Mouse (Mus musculus) limb, embryonic 14.5 days (tissue): ENCODE data around the gene Fbxo31. TPM values are rescaled to one million over a fixed set of nuclear protein-coding genes. Genes with fewer than 3 reads are reported as not detected.

Experiments used
- ATAC-seq: fragments of 200-750 bp; cut with Nextera tagmentation; 2 replicates; pipeline ENCODE4 v1.8.0; 2017; ENCODE audit warnings: low read depth, moderate number of reproducible peaks, moderate TSS enrichment; ENCODE audit not compliant: low FRiP score
- DNase-seq: peaks from one replicate; pipeline ENCODE4 v3.0.0-alpha.2; 2015; ENCODE audit warnings: low spot score
- H3K27ac ChIP-seq: fragments of 300-500 bp; sonication (generic); replicated peaks from 2 replicates; pipeline ENCODE4 v1.5.1; 2014; ENCODE audit warnings: low read depth, mild to moderate bottlenecking, low read length, moderate library complexity, mixed read lengths
- H3K27me3 ChIP-seq: fragments of 300-500 bp; sonication (generic); 2 replicates; pipeline ENCODE4 v1.6.1; 2014; ENCODE audit warnings: low read length, mixed read lengths; ENCODE audit not compliant: control insufficient read depth, insufficient read depth
- H3K36me3 ChIP-seq: fragments of 300-500 bp; sonication (generic); 2 replicates; pipeline ENCODE4 v1.6.1; 2014; ENCODE audit warnings: mild to moderate bottlenecking, low read length, moderate library complexity, mixed read lengths; ENCODE audit not compliant: control insufficient read depth, insufficient read depth
- H3K4me1 ChIP-seq: fragments of 300-500 bp; sonication (generic); 2 replicates; pipeline ENCODE4 v1.6.1; 2014; ENCODE audit warnings: antibody characterized with exemption, low read length, mixed read lengths; ENCODE audit not compliant: control insufficient read depth, insufficient read depth
- H3K4me2 ChIP-seq: fragments of 300-500 bp; sonication (generic); replicated peaks from 2 replicates; pipeline ENCODE4 v1.6.1; 2014; ENCODE audit warnings: low read depth, mild to moderate bottlenecking, low read length, moderate library complexity; ENCODE audit not compliant: severe bottlenecking
- H3K4me3 ChIP-seq: fragments of 300-500 bp; sonication (generic); replicated peaks from 2 replicates; pipeline ENCODE4 v1.5.1; 2014; ENCODE audit warnings: low read length
- H3K9ac ChIP-seq: fragments of 300-500 bp; sonication (generic); 2 replicates; pipeline ENCODE4 v1.6.1; 2014; ENCODE audit warnings: mild to moderate bottlenecking, low read depth, low read length, moderate library complexity; ENCODE audit not compliant: severe bottlenecking
- H3K9me3 ChIP-seq: fragments of 300-500 bp; sonication (generic); 2 replicates; pipeline ENCODE4 v1.6.1; 2016; ENCODE audit warnings: low read length; ENCODE audit not compliant: control insufficient read depth
- POLR2A ChIP-seq: fragments of 200-500 bp; IDR thresholded peaks from 2 replicates; pipeline ENCODE4 v1.8.0; 2012; ENCODE audit warnings: inconsistent platforms, mild to moderate bottlenecking, moderate library complexity, borderline replicate concordance; ENCODE audit not compliant: insufficient read depth, insufficient read length; ENCODE audit errors: extremely low read depth
- WGBS: fragments of 180-500 bp; shearing (Covaris S2); extraction: QIAGEN DNeasy Blood & Tissue Kit; methylation state at CpG from one replicate; pipeline ENCODE4 v1.1.7; 2014; 5-methylcytosine and 5-hydroxymethylcytosine counted together
- polyA plus RNA-seq, 2 experiments: library from polyadenylated mRNA; depleted of rRNA in 1 of 2; stranded (reverse) in 1 of 2; unstranded in 1 of 2; fragments of >200 nt; fragmentation: Nextera tagmentation in 1 of 2; extraction: Ambion mirVana in 1 of 2; gene quantifications; 2 replicates each; pipeline versions ENCODE4 v1.2.1 to v1.2.3; 2012 to 2014

The Fbxo31 gene
- polyA plus RNA-seq, 2 experiments, result 19.1 to 21.5 TPM

GRCm38 (mm10) chr8:121575661-121576060 is 2.9 kb downstream of the Fbxo31 start:
- Histone ChIP-seq H3K27me3 (no peaks in the 10 kb centered on the region), H3K4me3 (no peak overlapping the region), H3K4me2 (no peak overlapping the region), H3K36me3 (no peaks in the 10 kb centered on the region), H3K27ac (no peak overlapping the region), H3K4me1 (peaks cover 19% of the 10 kb centered on the region), H3K9ac (no peak overlapping the region), H3K9me3 (no peaks in the 10 kb centered on the region)
- 54% methylated on average over 3 of the region's 3 CpGs for WGBS
- ATAC-seq (no peak), DNase-seq (no peak)
- TF ChIP-seq POLR2A, result no peak

GRCm38 (mm10) chr8:121573275-121573674 is 5.3 kb downstream of the Fbxo31 start:
- Histone ChIP-seq H3K4me2 (no peak overlapping the region), H3K4me1 (peaks cover 19% of the 10 kb centered on the region), H3K4me3 (no peak overlapping the region), H3K27ac (no peak overlapping the region), H3K9ac (no peak overlapping the region), H3K27me3 (no peaks in the 10 kb centered on the region), H3K9me3 (no peaks in the 10 kb centered on the region), H3K36me3 (no peaks in the 10 kb centered on the region)
- TF ChIP-seq POLR2A, result no peak
- WGBS, result 42% methylated on average over 3 of the region's 3 CpGs
- no peak for DNase-seq
- ATAC-seq, result no peak

GRCm38 (mm10) chr8:121572121-121572520 is 6.5 kb downstream of the Fbxo31 start:
- no peak overlapping the region for H3K27ac ChIP-seq
- H3K27me3 ChIP-seq, result no peaks in the 10 kb centered on the region
- no peaks in the 10 kb centered on the region for H3K9me3 ChIP-seq
- no peak overlapping the region for H3K9ac ChIP-seq
- no peaks in the 10 kb centered on the region for H3K36me3 ChIP-seq
- DNase-seq (no peak), ATAC-seq (no peak)
- peaks cover 13% of the 10 kb centered on the region for H3K4me1 ChIP-seq
- 84% methylated on average over 7 of the region's 7 CpGs for WGBS
- TF ChIP-seq POLR2A, result no peak
- no peak overlapping the region for H3K4me3 ChIP-seq
- no peak overlapping the region for H3K4me2 ChIP-seq

DNA sequence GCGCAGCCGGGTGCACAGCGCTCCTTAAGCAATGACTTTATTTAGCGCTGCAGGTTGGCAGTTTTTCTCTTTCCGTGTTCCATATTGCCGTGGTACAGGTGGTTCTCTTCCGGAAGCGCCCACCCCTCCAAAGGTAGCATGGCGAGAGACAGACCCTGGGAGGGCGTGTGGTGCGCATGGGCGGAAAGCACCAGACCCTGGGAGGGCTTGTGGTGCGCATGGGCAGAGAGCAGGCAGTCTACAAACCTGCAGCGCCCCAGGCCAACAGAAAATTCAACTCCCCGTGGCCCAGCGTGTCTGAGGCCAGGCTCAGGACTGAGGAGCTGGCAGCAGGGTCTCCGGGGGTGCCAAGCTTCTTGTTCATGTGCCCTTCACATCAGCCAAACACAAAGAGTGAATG is 7.8 kb downstream of the Fbxo31 start:
- no peak for DNase-seq
- no peaks in the 10 kb centered on the region for H3K9me3 ChIP-seq
- no peak for ATAC-seq
- H3K27ac ChIP-seq, result no peak overlapping the region
- 87% methylated on average over 17 of the region's 17 CpGs for WGBS
- H3K4me2 ChIP-seq, result no peak overlapping the region
- H3K9ac ChIP-seq, result no peak overlapping the region
- H3K4me1 ChIP-seq, result no peaks in the 10 kb centered on the region
- H3K27me3 ChIP-seq, result no peaks in the 10 kb centered on the region
- H3K4me3 ChIP-seq, result no peak overlapping the region
- H3K36me3 ChIP-seq, result no peaks in the 10 kb centered on the region; the same call in none of the 2 replicates
- no peak for TF ChIP-seq POLR2A

GRCm38 (mm10) chr8:121570335-121570734 is 8.3 kb downstream of the Fbxo31 start:
- Histone ChIP-seq H3K4me1 (no peaks in the 10 kb centered on the region), H3K27me3 (no peaks in the 10 kb centered on the region), H3K4me2 (no peak overlapping the region), H3K9me3 (no peaks in the 10 kb centered on the region), H3K36me3 (no peaks in the 10 kb centered on the region; the same call in none of the 2 replicates), H3K27ac (no peak overlapping the region), H3K9ac (no peak overlapping the region), H3K4me3 (no peak overlapping the region)
- ATAC-seq (no peak), DNase-seq (no peak)
- no peak for TF ChIP-seq POLR2A
- 80% methylated on average over 21 of the region's 21 CpGs for WGBS

GRCm38 (mm10) chr8:121568321-121568720 is 10.3 kb downstream of the Fbxo31 start:
- DNase-seq, result no peak
- no peak for ATAC-seq

More at GRCm38 (mm10) chr8:121568321-121568720, 10.3 kb downstream of the Fbxo31 start:
- peaks cover 11% of the 10 kb centered on the region for H3K36me3 ChIP-seq
- H3K9me3 ChIP-seq, result no peaks in the 10 kb centered on the region
- H3K27ac ChIP-seq, result no peak overlapping the region
- no peak overlapping the region for H3K9ac ChIP-seq
- TF ChIP-seq POLR2A, result no peak
- no peaks in the 10 kb centered on the region for H3K4me1 ChIP-seq
- no peak overlapping the region for H3K4me2 ChIP-seq
- no peaks in the 10 kb centered on the region for H3K27me3 ChIP-seq
- WGBS, result 72% methylated on average over 6 of the region's 6 CpGs
- no peak overlapping the region for H3K4me3 ChIP-seq
